Mouse (Mus musculus) kidney, adult 18-20 months (tissue): ENCODE measurements around the gene Sftpa1.
A peak's percentile ranks its signal among the peaks of the same experiment; 100 is the strongest.

Experiments
- DNase-seq: peaks from one replicate; pipeline ENCODE4 v3.0.0; 2021

The Sftpa1 gene

DNA sequence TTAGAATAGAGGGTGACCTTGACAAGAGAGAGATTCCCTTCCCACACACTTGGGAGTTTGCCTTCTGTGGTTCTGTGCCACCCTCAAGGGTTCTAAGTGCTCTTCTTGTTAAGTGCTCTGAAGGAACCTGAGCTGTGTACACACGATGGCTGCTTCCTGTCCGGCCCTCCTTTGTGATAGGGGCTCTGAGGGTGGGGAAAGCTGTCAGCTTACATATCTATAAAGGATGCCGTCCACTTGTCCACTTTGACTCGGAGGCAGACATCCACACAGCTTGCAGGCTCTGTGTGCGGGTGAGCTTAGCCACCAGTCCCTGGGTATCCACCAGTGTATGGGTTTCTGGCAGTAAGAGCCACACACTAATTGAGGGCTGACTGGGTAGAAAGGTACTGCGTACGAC lies at the start of gene Sftpa1:
Gene Sftpa1 (plus strand): TSS at position 243 of the 400 bp plus-strand sequence.
- no peak for DNase-seq

DNA sequence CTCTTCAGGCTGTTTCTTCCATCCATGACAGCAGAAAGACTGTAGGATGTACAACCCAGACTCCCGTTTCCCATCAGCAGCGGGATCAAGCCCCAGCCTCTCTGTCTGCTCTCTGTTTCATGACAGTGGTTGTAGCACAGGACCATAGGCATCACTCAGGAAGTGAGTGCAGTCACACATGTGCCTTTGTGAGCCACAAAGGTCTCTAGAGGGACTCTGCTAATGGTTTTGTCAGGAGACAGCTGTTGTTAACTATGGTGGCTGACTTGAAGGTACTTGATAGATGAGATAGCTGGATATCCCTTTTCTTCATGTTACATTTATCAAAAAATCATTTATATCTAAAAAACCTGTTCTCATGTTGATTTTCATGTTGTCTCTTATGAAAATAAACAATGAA lies 49.2 kb upstream of the Sftpa1 start:
- DNase-seq, result no peak

DNA sequence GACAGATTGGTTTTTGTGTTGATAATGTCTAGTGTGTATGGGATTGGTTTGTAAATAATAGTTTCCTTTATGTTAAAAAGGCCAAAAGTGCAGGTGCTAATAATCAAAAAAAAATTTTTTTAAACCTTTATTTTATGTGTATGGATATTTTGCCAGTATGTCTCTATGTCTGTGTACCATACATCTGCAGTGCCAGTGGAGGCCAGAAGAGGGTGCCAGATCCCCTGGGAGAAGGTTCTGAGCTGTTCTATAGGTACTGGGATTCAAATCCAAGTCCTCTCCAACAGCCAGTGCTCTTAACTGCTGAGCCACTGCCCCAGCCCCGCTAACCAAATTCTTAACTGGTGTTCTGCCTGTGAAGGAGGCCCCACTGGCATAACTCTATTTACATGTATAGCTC lies 44.1 kb upstream of the Sftpa1 start:
- peak; percentile 29 for DNase-seq

DNA sequence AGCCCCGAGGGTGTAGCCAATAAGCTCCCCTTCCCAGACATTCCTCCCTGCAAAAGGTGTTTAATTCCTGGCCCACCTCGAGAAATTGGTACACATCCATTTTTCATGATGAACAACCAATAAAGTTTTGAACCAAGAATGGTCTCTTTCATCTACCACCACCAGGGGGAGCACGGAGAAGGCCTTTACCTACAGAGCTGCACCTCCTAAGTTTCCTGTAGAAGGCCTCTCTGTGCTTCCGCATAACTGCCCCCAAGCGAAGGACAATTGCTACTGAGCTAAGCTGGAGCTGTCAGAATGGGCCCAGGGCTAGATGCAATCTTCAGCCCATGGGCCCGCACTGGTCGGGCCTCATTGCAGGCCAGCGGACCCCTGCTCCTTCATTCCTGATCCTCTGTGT lies 40.8 kb upstream of the Sftpa1 start:
- DNase-seq, result peak; percentile 8

DNA sequence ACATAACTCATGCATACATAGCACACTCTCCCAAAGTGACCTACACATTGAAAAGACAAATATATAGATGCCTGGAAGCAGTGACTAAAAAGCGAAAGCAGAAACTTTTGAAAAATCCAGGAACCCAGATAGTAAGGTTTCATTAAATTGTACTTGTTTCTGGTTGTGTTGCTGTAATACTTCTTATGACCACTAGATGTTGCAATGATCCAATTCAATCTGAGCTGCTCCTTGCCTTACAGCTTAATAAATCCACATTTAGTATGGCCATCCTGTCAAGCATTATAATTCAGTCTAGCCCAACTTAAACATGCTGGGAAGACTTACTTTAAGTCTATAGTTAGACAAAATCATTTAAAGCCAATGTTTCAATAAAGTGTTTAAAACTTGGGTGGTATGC lies 37.5 kb upstream of the Sftpa1 start:
- DNase-seq, result no peak

DNA sequence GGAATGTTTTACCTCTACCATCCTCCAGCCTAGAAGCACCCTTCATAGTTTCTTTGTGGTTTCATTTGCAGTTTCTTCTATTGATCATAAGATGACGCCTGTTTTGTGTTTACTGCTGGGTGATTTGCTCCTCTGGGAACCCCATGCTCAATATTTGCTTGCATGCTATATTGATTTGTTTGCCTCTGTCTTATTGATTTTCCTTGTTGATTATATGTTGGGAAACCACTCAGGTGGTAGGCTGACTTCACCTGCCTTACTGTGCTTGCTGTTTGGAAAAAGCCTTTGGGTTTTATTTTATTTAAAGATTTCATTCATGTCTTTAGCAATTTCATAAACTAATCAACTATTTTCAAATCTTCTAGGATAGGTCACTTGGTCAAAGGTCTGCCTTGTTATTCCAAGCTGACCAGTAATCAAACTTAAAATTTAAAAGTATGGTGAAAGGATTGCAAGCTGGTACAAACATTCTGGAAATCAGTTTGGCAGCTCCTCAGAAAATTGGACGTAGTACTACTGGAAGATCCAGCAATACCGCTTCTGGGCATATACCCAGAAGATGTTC lies 35.2 kb upstream of the Sftpa1 start:
- DNase-seq, result no peak

DNA sequence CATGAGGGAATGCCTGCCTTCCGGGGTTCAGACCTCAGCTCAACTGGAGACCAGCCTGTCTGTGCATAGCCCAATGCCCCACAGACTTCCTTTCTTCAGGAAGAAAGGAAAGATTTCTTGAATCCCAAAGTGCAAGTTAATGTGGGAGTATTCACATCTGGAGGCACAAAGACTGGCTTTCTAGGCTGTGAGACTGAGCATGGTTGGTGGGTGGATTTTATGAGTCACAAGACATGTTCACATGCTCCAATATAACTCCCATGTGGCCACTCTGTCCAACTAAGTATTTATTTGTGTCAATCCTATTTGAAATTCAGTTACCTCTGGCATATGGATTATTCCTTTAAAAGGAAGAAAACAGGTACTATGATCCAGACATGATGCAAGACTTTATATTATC lies 32.9 kb upstream of the Sftpa1 start:
- DNase-seq, result no peak

DNA sequence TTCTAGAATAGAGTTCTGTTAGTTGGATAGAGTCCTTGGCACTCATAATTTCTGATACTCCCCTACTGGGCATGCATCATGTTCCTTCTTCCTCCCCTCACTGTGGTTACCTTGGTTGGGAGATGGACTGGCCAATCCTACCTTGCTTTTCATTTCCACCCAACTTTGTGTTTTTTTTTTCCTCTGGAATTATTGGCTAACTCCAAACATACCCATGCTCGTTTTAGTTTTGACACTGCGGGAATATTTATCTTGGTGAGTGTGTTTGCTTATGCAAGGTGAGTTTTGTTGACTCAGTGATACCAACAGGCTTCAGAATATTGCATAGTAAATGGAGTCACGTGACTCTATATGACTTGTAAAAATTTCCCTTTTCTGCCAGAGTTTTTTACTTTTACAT lies 30.9 kb upstream of the Sftpa1 start:
- DNase-seq, result no peak

DNA sequence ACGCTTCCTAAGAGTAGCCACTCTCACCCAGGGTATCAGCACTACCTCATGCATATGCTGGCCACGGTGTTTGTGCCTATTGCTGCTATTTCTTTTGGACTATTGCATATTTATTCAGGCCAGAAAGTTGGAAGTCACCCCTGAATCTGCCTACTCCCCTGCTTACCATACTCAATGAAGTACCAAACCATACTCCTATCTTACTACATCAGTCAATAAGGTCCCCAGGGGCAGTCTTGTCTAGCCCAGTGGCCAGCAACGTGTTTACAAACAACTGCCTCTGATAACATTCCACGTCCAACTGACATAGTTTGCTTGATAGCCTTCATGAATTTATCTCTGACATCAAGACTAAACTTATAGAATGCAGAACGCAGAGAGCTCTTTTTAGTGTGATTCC lies 30.3 kb upstream of the Sftpa1 start:
- DNase-seq, result no peak

DNA sequence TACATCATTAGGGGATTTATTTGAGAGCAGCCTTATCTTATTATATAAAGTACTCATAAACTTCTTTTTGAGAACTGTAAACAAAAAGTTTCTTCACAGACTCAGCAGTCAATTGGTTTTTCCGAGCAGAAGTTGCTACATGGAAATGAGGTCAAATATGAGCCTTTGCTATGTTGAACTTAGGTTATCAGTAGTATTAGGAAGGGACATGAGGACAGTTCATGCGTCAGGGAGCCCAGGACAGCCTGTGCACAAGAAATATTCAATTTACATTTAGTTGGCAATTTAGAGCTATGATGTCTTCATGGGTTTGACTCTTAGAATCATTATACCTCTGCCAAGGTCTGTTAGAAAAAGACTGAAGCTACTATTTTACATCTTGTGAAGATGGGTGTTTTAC lies 29.3 kb upstream of the Sftpa1 start:
- no peak for DNase-seq

DNA sequence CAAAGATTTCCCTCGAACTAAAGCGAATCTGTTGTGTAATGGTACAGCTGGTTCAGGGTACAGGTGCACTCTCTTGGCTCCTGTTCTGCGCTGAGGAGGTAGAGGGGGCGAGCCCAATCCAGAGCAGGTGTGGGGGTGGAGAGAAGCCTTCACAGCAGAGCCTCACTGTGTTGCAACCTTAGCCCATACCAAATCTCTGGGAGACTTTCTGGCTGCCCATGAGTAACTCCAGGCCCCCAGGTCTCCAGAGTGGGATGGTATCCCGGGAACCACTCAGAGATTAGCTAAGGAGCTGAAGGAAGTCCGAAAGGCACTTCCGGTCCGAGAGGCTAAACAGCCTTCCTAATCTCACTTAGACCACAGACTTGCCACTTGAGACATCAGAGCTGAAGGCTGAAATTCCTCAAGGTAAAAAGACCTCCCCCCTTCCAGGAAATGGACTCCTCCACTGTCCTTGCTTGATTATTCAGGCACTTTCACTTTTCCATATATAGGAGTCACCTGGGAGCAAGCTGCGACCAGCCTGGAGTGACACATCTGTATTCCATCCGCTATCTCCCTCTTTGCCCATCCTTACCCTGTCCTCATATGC lies 26.6 kb upstream of the Sftpa1 start, which contains the start of gene Mat1a:
Gene Mat1a (plus strand): TSS at position 183 of the 592 bp plus-strand sequence.
- DNase-seq, result no peak

DNA sequence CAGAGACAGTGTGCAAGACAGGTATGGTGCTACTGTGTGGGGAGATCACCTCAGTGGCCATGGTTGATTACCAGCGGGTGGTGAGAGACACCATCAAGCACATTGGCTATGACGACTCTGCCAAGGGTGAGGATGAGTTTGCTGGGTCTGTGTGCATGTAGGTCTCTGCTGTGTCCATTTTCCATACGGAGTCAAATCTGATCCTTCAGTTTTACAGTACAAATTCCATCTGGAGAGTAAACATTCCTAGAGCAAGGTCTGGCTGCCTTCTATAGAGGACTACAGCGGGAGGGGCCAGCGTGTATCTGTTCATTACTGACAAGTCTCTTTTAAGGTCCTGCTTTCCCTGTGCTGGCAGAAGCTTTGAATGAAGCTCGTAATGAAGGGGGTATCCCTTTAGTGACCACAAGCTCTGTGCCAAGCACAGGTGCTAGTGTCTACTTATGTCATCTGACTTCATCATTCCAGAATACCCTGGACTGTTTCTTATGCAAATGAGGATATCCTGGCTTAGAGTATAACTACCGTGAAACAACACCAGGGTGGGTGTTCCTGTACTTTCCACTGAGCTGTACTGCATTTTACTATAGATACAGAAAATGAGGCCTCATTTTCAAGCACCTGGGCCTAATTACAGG lies 20.4 kb upstream of the Sftpa1 start:
- no peak for DNase-seq

DNA sequence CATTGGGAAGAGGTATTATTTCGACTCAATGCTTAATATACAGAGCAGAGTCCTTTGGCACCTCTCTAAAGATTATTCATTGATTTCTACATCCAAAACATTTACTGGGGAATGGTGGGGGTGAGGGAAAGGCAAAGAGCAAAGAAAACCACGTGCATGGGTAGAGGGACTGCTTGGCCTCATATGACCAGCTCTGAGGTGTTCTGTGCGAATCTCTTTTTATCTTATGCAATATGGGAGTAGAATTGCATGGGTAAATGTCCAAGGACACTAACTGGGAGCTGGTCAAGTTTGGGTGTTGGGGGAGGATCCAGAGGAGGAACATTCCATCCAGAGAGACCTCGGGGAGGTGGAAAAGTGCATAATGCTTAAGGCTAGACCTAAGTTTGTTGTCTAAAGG lies 18.6 kb upstream of the Sftpa1 start:
- no peak for DNase-seq

DNA sequence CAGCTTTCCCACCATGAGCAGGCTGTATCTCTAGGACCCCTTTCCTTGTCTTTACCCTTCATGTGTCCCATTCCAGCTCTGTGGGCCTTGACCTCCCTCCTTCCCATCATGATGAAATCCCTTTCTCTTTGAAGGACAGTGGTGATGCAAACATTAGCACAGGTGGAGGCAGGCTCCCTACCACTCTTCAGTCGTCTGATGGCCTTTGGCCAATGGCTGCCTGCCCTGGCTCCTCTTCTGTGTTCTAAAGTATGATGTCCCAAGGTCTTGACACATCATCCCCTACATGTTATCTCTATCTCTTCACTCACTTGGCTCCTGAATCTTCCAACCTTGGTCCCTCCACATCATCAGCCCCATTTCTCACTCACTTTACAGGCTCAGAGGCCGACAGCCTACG lies 15.3 kb upstream of the Sftpa1 start:
- DNase-seq, result no peak

DNA sequence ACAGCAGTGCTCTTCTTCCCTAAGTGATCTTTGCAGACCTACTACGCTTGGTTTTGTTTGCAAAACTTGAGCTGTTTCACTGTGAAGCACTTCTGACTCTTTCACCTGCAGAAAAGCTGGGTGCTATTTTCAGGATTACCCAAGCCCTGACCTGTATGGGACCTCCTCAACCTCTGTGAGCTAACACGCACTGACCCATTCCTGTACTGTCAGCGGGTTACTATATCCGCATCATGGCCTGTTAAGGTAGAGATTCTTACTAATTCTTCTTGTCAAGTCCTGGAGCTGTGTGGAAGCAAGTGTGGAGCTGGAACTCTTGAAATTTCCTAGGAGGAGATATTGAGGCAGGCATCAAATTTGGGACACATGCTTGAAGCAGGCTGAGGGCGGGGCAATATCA lies 6.9 kb upstream of the Sftpa1 start:
- no peak for DNase-seq

DNA sequence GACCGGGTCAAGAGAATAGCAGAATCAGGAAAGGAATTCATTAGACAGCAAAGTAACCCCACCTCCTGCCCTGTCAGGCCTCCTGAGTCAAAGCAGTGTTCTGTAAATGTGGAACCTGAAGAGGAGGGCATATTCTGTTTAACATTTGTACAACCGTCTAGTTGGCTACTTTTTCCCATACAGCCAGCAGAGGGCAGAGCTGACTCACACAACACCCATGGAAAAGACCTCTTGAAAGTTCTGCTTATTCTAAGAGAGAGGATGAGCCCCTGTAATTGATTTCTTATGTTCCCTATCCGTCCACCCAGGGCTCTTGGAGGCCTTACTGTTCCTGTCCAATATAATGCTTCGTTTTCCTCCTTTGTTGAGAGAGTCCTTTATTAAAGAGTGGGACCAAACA lies 3.6 kb upstream of the Sftpa1 start:
- peak; percentile 50 for DNase-seq

DNA sequence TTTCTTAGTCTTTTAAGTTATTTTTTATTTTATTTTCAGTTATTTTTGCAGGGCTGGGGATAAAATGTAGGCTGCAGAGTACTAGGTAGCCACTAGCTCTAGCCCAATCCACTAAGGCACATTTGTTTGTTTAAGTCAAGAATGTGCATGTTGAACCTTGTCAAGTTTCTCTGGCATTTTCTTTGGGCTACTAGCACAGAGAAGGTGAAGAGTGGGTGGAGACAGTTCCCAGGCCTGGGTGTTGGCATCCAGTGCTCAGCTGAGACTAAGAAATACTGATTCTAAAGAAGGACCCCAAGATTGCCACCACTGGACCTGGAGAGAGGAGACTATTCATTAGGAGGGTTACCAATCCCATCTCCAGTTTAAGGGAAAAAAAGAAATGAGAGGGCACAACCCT lies 5.4 kb downstream of the Sftpa1 start:
- no peak for DNase-seq

DNA sequence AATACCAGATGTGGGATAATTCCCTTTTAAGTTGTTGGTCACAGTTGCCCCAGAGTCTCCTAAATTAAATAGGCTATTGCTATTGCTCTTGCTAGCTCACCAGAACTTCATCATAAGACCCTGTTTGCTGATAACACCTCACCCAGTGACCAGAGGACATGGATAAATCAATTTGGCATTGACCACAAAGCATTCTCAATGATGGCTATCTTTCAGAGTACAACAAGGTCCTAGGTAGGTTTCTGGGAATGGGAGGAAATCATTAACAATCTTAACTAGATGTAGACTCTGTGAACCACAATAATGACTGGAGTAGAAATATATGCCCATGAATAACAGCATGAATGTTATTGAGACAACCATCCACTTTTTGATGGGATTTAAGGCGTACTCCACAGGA lies 9.1 kb downstream of the Sftpa1 start:
- DNase-seq, result no peak

DNA sequence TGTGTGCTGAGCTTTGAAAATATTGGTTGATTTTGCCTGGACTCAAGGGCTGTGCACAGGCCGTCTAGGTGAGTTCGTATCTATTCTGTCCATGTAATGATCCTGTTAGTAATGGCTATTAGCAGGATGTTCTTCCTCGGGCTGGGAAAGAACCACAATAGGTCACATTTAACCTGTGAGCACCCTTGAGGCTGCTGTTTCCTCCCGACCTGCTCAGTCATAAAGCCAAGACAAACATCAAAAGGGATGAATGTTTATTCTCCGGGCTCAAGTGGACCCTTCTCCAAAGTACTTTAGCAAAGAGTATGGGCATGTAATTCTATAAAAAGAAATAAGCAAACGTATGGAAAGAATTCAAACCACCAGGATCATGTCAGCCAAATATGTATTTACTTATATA lies 14.5 kb downstream of the Sftpa1 start:
- no peak for DNase-seq

DNA sequence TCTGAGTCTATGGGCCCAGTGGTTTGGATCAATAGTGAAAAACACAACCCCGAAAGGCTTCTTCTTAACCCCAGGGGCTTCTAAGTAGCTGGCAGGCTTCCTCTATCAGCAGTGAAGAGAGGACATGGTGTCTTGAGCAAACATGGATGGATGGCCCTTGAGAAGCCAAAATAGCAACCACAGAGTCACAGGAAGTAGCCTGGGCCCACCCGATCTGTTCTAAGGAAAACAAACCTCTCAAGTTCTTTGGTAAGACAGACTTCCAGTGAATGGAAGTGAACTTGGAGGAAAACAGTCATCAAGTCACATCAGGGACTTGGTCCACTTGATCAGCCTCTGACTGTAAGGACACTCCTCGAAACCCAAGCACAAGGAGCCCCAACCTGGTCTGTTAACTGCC lies 15.3 kb downstream of the Sftpa1 start:
- no peak for DNase-seq

DNA sequence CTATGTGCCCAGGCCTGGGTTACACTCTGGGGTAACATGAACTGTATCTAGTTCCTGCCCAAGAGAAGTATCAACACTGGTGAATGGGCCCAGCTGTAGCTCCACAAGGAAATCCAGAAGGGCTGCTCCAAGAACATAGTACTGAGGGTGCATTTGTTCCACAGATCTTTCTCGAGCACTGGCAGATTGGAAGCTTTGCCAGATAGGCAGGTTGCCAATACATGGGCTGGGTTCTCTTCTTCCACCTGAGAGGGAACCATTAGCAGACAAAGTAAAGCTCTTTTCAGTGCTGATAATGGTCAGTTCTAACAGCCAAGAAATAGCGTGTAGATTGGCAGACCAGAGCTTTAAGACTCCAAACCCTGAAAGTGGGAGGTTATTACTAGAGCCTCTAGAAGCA lies 15.8 kb downstream of the Sftpa1 start:
- no peak for DNase-seq

DNA sequence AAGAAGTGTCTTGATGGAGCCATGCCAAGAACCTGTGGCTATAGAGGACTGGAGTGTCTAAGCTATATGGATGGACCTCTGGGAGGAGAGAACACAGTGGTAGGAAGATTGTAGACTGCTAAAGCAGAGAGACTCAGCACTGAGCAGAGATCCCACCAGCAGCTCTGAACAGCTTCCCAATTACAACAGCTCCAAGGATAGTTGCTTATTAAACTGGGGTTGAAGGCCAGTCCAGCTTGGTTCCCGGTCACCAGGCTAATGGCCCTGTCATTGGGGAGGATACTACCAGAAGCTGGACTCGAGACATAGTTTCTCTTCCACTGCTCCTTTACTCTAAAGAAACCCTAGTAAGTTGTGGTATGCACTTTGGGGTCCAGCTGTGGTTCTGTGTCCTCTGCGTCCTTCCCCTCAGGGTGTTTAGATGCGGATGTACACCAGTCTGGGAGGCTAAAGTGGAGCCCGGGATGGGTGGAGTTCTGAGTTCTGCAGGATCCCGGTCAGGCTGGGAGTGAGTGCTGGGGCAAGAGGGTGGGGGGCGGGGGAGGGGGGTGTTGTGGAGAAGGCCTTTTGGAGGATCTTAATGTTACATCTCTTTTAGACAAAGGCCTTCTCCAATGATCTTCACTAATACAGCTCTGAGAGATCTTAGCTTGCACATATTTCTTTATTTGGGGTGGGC lies 19.8 kb downstream of the Sftpa1 start, which contains the start of gene Mbl1:
Gene Mbl1 (plus strand): TSS at position 239 of the 679 bp plus-strand sequence.
- peak; percentile 29 for DNase-seq

DNA sequence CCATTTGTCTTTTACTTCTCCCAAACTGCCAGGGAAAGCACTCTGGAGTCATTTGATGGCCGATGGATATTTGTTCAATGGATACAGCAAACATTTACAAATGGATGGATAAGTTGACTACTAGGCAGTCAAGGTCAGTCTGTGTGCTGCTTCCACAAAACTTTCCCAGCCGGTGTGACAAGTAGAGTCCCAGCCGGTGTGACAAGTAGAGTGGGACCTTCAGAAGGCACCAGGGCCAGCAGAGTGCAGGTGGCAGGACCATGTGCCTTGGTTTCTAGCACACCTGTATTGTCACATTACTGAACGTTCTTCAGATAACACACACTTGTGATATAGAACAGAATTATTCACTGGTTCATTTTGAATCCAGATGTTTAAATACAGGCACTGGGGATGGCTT lies 28.5 kb downstream of the Sftpa1 start:
- DNase-seq, result no peak

DNA sequence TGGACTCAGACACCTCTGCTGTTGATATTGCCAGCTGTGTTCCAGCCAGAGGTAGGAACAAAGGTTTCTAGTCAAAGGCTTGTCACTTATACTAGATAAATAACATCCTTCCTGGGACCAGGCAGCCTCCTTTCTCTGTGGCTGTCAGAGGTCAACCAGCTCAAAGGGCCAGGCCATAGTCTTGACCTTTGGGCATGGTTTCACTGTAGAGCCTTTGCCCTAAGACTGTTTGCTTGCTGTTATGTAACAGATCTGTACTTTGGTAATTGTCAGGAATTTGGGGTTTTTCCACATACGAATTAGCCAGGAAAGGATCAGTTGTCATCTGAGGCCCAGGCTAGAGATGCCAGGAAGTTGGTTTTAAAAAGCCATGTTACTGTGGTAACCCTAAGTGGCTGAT lies 29.2 kb downstream of the Sftpa1 start:
- DNase-seq, result peak; percentile 38
